Mouse (Mus musculus) forebrain, postnatal 0 days (tissue): ENCODE data around the gene Klri1. TPM values are rescaled to one million over a fixed set of nuclear protein-coding genes. Genes with fewer than 3 reads are reported as not detected.

Experiments
- ATAC-seq: fragments of 200-750 bp; cut with Nextera tagmentation; 2 replicates; pipeline ENCODE4 v1.8.0; 2017; ENCODE audit warnings: mild to moderate bottlenecking, moderate library complexity
- DNase-seq: peaks from one replicate; pipeline ENCODE4 v3.0.0-alpha.2; 2015
- H3K27ac ChIP-seq: fragments of 300-500 bp; sonication (generic); 2 replicates; pipeline ENCODE4 v1.5.1; 2014; ENCODE audit warnings: low read depth, mild to moderate bottlenecking, antibody characterized with exemption, low read length, moderate library complexity, mixed read lengths
- H3K27me3 ChIP-seq: fragments of 300-500 bp; sonication (generic); 2 replicates; pipeline ENCODE4 v1.6.1; 2014; ENCODE audit warnings: mild to moderate bottlenecking, low read length, mixed read lengths; ENCODE audit not compliant: insufficient read depth
- H3K36me3 ChIP-seq: fragments of 300-500 bp; sonication (generic); 2 replicates; pipeline ENCODE4 v1.6.1; 2014; ENCODE audit warnings: mild to moderate bottlenecking, moderate library complexity; ENCODE audit not compliant: insufficient read depth
- H3K4me1 ChIP-seq: fragments of 300-500 bp; sonication (generic); 2 replicates; pipeline ENCODE4 v1.6.1; 2014; ENCODE audit warnings: antibody characterized with exemption; ENCODE audit not compliant: insufficient read depth
- H3K4me2 ChIP-seq: fragments of 300-500 bp; sonication (generic); 2 replicates; pipeline ENCODE4 v1.6.1; 2014; ENCODE audit warnings: low read depth, mild to moderate bottlenecking, moderate library complexity
- H3K4me3 ChIP-seq: fragments of 300-500 bp; sonication (generic); 2 replicates; pipeline ENCODE4 v1.5.1; 2014; ENCODE audit warnings: low read depth, low read length, mixed read lengths
- H3K9ac ChIP-seq: fragments of 300-500 bp; sonication (generic); 2 replicates; pipeline ENCODE4 v1.6.1; 2014; ENCODE audit warnings: mild to moderate bottlenecking
- H3K9me3 ChIP-seq: fragments of 300-500 bp; sonication (generic); 2 replicates; pipeline ENCODE4 v1.6.1; 2016; ENCODE audit warnings: low read length
- CTCF ChIP-seq: sonication (generic); IDR thresholded peaks from 2 replicates; pipeline ENCODE4 v1.5.1; 2016; ENCODE audit warnings: antibody characterized with exemption, control low read depth, low read depth
- WGBS: fragments of 180-500 bp; shearing (Covaris S2); extraction: QIAGEN DNeasy Blood & Tissue Kit; methylation state at CpG from one replicate; pipeline ENCODE4 v1.1.7; 2014; 5-methylcytosine and 5-hydroxymethylcytosine counted together
- polyA plus RNA-seq: library from polyadenylated mRNA; unstranded; fragments of >200 nt; fragmentation: Nextera tagmentation; extraction: Ambion mirVana; gene quantifications from 2 replicates; pipeline ENCODE4 v1.2.1, GENCODE M21; 2015
- total RNA-seq: library from RNA; depleted of rRNA; stranded (reverse); fragments of >200 nt; gene quantifications from 2 replicates; pipeline ENCODE4 v1.2.3, GENCODE M21; 2014; rRNA removed

Klri1 gene
- total RNA-seq (not detected in 2 replicates), polyA plus RNA-seq (not detected in 2 replicates)

DNA sequence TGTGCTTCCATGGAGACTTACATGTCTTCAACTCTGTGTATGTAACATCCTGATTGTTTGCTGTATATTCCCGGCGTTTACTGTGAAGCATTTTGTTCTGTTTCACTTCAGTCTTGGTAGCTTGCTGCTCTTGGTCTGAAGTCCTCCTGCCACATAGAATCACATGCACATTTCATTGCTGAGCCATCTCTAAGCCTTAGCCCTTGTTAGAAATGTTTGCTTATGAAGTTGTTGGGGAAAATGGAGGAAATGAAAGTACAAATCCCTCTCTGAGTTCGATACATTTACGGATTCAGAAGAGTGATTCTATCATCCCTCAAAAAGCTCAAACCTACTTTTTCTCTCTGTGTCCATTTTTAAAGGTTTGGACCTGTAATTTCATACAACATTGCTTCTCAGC is at the start of gene Klri1:
Klri1 (minus strand) TSS at position 101 of the 400 bp plus-strand sequence.
- Histone ChIP-seq H3K4me2 (no peak within 1 kb of the TSS), H3K9ac (no peak within 1 kb of the TSS), H3K36me3 (no peaks in the 10 kb centered on the region), H3K27ac (no peak within 1 kb of the TSS), H3K4me3 (no peak within 1 kb of the TSS), H3K4me1 (no peaks in the 10 kb centered on the region), H3K9me3 (no peaks in the 10 kb centered on the region), H3K27me3 (no peaks in the 10 kb centered on the region)
- ATAC-seq, result no peak
- TF ChIP-seq CTCF, result no peak
- DNase-seq, result no peak
- 94% methylated on average over 4 of the region's 4 CpGs for WGBS

DNA sequence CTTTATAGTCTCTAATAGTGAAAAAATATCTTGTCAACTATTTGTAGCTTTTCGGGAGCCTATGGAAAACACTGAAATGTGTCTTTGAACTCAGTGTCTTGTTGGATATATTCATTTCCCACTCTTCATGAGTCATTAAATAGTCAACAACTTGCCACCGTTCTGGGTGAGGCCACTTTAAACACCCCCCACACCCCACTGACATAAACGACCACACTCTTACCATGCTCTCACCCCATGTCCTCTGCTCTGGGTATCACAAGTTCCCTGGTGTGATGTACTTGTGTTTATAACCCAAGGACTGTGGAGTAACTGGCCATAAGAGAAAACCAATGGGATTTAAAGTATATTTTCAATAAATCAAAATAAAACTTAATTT is 30.7 kb upstream of the Klri1 start:
- H3K36me3 ChIP-seq, result no peaks in the 10 kb centered on the region
- ATAC-seq, result no peak

DNA sequence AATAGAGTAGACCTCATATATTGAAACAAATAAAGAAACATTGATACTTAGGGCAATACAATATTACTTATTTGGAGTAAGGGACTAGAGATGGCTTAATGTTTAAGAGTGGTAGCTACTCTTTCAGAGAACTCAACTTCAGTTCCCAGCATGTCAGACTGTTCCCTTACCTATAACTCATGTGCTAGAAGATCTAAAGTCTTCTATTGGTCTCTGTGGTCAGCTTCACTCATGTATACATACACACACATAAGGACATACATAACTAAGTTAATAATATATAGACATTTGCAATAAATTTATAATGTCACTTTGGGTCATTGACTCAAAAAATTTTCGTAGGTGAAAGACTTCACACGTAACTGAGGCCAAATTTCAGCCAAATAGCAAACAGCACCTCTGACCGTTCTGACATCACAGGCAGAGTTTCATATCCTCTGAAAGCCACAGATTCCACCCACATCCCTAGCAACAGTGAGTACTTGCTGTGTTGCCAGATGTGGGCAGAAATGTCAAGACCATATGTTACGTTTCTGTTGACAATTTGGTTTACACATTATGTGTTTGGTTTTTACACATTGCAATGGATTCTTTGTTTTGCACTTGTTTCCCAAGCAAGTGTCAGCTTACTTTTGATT is 30.2 kb upstream of the Klri1 start:
- Histone ChIP-seq H3K27ac (no peak overlapping the region), H3K27me3 (no peaks in the 10 kb centered on the region), H3K9ac (no peak overlapping the region), H3K4me2 (no peak overlapping the region), H3K4me3 (no peak overlapping the region), H3K9me3 (0 out of 2 replicates have a peak, but pooled peaks cover 3% of the 10 kb centered on the region), H3K36me3 (no peaks in the 10 kb centered on the region), H3K4me1 (no peaks in the 10 kb centered on the region)
- 85% methylated on average over 4 of the region's 4 CpGs for WGBS
- DNase-seq, result no peak
- no peak for ATAC-seq
- TF ChIP-seq CTCF, result no peak

More for the DNA sequence above, 30.7 kb upstream of the Klri1 start:
- no peaks in the 10 kb centered on the region for H3K4me1 ChIP-seq
- no peak overlapping the region for H3K4me3 ChIP-seq
- TF ChIP-seq CTCF, result no peak
- H3K27ac ChIP-seq, result no peak overlapping the region
- WGBS, result 74% methylated on average over 3 of the region's 3 CpGs
- 0 out of 2 replicates have a peak, but pooled peaks cover 3% of the 10 kb centered on the region for H3K9me3 ChIP-seq
- H3K27me3 ChIP-seq, result no peaks in the 10 kb centered on the region
- no peak for DNase-seq
- H3K4me2 ChIP-seq, result no peak overlapping the region
- H3K9ac ChIP-seq, result no peak overlapping the region

DNA sequence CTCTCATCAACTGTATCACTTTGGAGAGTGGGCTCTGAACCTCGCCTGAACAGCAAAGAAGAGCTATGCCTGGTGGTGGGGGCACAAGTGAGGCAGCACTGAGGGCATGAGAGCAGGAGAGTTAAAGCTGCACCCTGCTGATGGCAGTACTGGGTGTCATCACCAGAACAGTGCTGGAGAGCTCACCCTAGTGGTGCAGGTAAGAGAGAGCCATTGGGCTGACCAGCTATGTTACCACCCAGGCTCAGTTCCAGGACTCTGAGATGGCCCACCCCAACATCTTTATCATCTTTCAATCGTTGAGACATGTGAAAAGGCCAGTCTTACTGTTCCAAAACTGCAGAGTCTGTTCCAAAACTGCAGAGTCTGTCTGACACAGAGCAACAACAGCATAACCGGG is 29.2 kb upstream of the Klri1 start:
- no peak overlapping the region for H3K9ac ChIP-seq
- DNase-seq (no peak), ATAC-seq (no peak)
- no peak for TF ChIP-seq CTCF
- no peak overlapping the region for H3K4me3 ChIP-seq
- H3K4me1 ChIP-seq, result no peaks in the 10 kb centered on the region
- WGBS, result 54% methylated on average over 3 of the region's 3 CpGs
- H3K4me2 ChIP-seq, result no peak overlapping the region
- H3K9me3 ChIP-seq, result 0 out of 2 replicates have a peak, but pooled peaks cover 3% of the 10 kb centered on the region
- H3K27ac ChIP-seq, result no peak overlapping the region
- no peaks in the 10 kb centered on the region for H3K27me3 ChIP-seq
- H3K36me3 ChIP-seq, result no peaks in the 10 kb centered on the region

- Histone ChIP-seq H3K4me3 (no peak within 1 kb of the TSS), H3K4me1 (no peaks in the 10 kb centered on the region), H3K9ac (no peak within 1 kb of the TSS), H3K36me3 (no peaks in the 10 kb centered on the region), H3K27me3 (no peaks in the 10 kb centered on the region), H3K9me3 (no peaks in the 10 kb centered on the region), H3K4me2 (no peak within 1 kb of the TSS), H3K27ac (no peak within 1 kb of the TSS)
- ATAC-seq, result no peak
- TF ChIP-seq CTCF, result no peak
- 60% methylated on average over 2 of the region's 2 CpGs for WGBS
- no peak for DNase-seq
Measured at GRCm38 (mm10) chr6:129740069-129740721, 23.3 kb upstream of the Klri1 start, which contains the start of gene Klri2. Gene Klri2, minus strand, starts transcription at chr6:129740484.

- no peaks in the 10 kb centered on the region for H3K9me3 ChIP-seq
- H3K27me3 ChIP-seq, result no peaks in the 10 kb centered on the region
- H3K4me2 ChIP-seq, result no peak overlapping the region
- no peak overlapping the region for H3K4me3 ChIP-seq
- H3K9ac ChIP-seq, result no peak overlapping the region
- no peak for ATAC-seq
- no peak for TF ChIP-seq CTCF
- no peaks in the 10 kb centered on the region for H3K36me3 ChIP-seq
- H3K4me1 ChIP-seq, result no peaks in the 10 kb centered on the region
- no peak for DNase-seq
- H3K27ac ChIP-seq, result no peak overlapping the region
Measured at GRCm38 (mm10) chr6:129736414-129736813, 19.5 kb upstream of the Klri1 start.

GRCm38 (mm10) chr6:129727237-129727636 is 10.3 kb upstream of the Klri1 start:
- ATAC-seq (no peak), DNase-seq (no peak)
- Histone ChIP-seq H3K4me2 (no peak overlapping the region), H3K9me3 (no peaks in the 10 kb centered on the region), H3K4me3 (no peak overlapping the region), H3K27me3 (no peaks in the 10 kb centered on the region), H3K4me1 (no peaks in the 10 kb centered on the region), H3K27ac (no peak overlapping the region), H3K36me3 (no peaks in the 10 kb centered on the region), H3K9ac (no peak overlapping the region)
- 92% methylated on average over 1 of the region's 1 CpGs for WGBS
- TF ChIP-seq CTCF, result no peak
